Mouse (Mus musculus): ENCODE results near the gene Lamb1.

DNA sequence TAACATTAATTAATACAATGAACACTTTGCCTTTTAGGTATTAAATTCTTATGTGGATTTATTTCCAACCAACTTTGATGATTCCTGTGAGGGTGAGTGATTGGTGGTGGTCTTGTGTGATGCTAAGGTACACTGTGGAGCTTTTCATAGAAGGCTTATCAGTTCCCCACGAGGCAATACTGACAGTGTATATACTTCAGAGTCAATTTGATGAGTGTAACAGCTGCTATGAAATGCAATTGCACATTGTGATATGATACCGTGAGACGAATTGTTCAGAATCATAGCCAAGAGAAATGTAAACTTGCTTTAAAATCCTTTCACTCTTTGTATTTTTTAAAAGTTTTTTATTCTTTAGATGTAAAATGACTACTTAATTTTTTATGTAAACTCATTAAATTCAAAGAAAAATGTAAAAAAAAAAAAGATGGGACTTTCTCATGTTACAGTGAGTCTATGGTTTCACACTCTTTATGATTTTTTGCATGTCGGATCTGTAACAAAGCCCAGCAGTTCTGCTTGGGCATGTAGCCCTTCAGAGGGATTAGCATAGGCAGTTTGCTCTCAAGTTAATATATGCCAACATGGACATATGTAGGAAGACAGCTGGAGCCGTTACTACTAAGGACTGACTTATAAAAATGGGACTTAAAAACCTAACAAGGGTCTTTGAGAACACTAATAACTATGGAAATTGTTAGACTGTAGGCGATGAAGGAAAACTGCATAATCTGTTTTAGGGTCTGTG, 23.3 kb upstream of the Lamb1 start:
- TF ChIP-seq EP300 (optimal IDR thresholded peaks at IDR 0.05) = no peak
- TF ChIP-seq CTCF (IDR thresholded peaks at IDR 0.05; ENCODE audit: low read depth) = no peak

All from stomach, postnatal 0 days (tissue).